Mouse (Mus musculus) limb, embryonic 11.5 days (tissue): ENCODE data around the gene Stk33. TPM values are rescaled to one million over a fixed set of nuclear protein-coding genes. Genes with fewer than 3 reads are reported as not detected.
A peak's percentile ranks its signal among the peaks of the same experiment; 100 is the strongest.

Source experiments
- ATAC-seq: fragments of 200-750 bp; cut with Nextera tagmentation; 2 replicates; pipeline ENCODE4 v1.8.0; 2017; ENCODE audit warnings: low read depth; ENCODE audit not compliant: insufficient number of reproducible peaks, low FRiP score, low TSS enrichment
- DNase-seq: peaks from one replicate; pipeline ENCODE4 v3.0.0-alpha.2; 2015; ENCODE audit warnings: low spot score
- H3K27ac ChIP-seq: fragments of 300-500 bp; sonication (generic); replicated peaks from 2 replicates; pipeline ENCODE4 v1.5.1; 2014; ENCODE audit warnings: low read depth, mild to moderate bottlenecking, low read length
- H3K27me3 ChIP-seq: fragments of 300-500 bp; sonication (generic); 2 replicates; pipeline ENCODE4 v1.6.1; 2014; ENCODE audit warnings: mild to moderate bottlenecking, low read length, mixed read lengths; ENCODE audit not compliant: control insufficient read depth, insufficient read depth
- H3K36me3 ChIP-seq: fragments of 300-500 bp; sonication (generic); 2 replicates; pipeline ENCODE4 v1.6.1; 2014; ENCODE audit warnings: mild to moderate bottlenecking, low read length, moderate library complexity, mixed read lengths; ENCODE audit not compliant: control insufficient read depth, insufficient read depth
- H3K4me1 ChIP-seq: fragments of 300-500 bp; sonication (generic); 2 replicates; pipeline ENCODE4 v1.6.1; 2014; ENCODE audit warnings: low read length, mixed read lengths; ENCODE audit not compliant: control insufficient read depth, insufficient read depth
- H3K4me2 ChIP-seq: fragments of 300-500 bp; sonication (generic); 2 replicates; pipeline ENCODE4 v1.6.1; 2014; ENCODE audit warnings: low read depth, mild to moderate bottlenecking, moderate library complexity; ENCODE audit not compliant: severe bottlenecking
- H3K4me3 ChIP-seq: fragments of 300-500 bp; sonication (generic); 2 replicates; pipeline ENCODE4 v1.5.1; 2014; ENCODE audit warnings: low read depth, low read length
- H3K9ac ChIP-seq: fragments of 300-500 bp; sonication (generic); 2 replicates; pipeline ENCODE4 v1.6.1; 2014; ENCODE audit warnings: mild to moderate bottlenecking, low read length
- H3K9me3 ChIP-seq: fragments of 300-500 bp; sonication (generic); 2 replicates; pipeline ENCODE4 v1.6.1; 2016; ENCODE audit warnings: low read length; ENCODE audit not compliant: control insufficient read depth
- WGBS: fragments of 180-500 bp; shearing (Covaris S2); extraction: QIAGEN DNeasy Blood & Tissue Kit; methylation state at CpG from one replicate; pipeline ENCODE4 v1.1.7; 2014; 5-methylcytosine and 5-hydroxymethylcytosine counted together
- polyA plus RNA-seq: library from polyadenylated mRNA; unstranded; fragments of >200 nt; fragmentation: Nextera tagmentation; extraction: Ambion mirVana; gene quantifications from 2 replicates; pipeline ENCODE4 v1.2.1, GENCODE M21; 2014

The Stk33 gene
- 0.92 and 1.4 TPM in 2 replicates for polyA plus RNA-seq

- H3K36me3 ChIP-seq: no peaks in the 10 kb centered on the region
- 0 out of 2 replicates have a peak, but pooled peaks cover 2% of the 10 kb centered on the region for H3K27me3 ChIP-seq
- H3K4me1 ChIP-seq: no peaks in the 10 kb centered on the region; the same call in 1 of the 2 replicates
- DNase-seq (peak; percentile 82), ATAC-seq (peak; percentile 85)
- peak within 1 kb of the TSS; percentile 62 for H3K9ac ChIP-seq
- H3K4me2 ChIP-seq: peak within 1 kb of the TSS; percentile 84
- H3K27ac ChIP-seq: no peak within 1 kb of the TSS
- WGBS: 1% methylated on average over 62 of the region's 62 CpGs
- H3K9me3 ChIP-seq: no peaks in the 10 kb centered on the region
- H3K4me3 ChIP-seq: peak within 1 kb of the TSS; percentile 44
Measured at GRCm38 (mm10) chr7:109438781-109439591, at the start of gene Stk33. Stk33 (minus strand) TSS chr7:109439081.

GRCm38 (mm10) chr7:109484221-109484620 lies 45.3 kb upstream of the Stk33 start:
- H3K9ac ChIP-seq: no peak overlapping the region
- WGBS: 76% methylated on average over 5 of the region's 5 CpGs
- H3K4me1 ChIP-seq: no peaks in the 10 kb centered on the region
- no peaks in the 10 kb centered on the region for H3K9me3 ChIP-seq
- no peak overlapping the region for H3K4me2 ChIP-seq
- no peaks in the 10 kb centered on the region for H3K36me3 ChIP-seq
- DNase-seq: no peak
- H3K27me3 ChIP-seq: no peaks in the 10 kb centered on the region
- H3K27ac ChIP-seq: no peak overlapping the region
- H3K4me3 ChIP-seq: no peak overlapping the region
- no peak for ATAC-seq

GRCm38 (mm10) chr7:109480765-109481197 lies 41.9 kb upstream of the Stk33 start:
- no peak for ATAC-seq
- no peak overlapping the region for H3K27ac ChIP-seq
- WGBS: 27% methylated on average over 7 of the region's 7 CpGs
- H3K4me1 ChIP-seq: no peaks in the 10 kb centered on the region
- no peak for DNase-seq
- no peaks in the 10 kb centered on the region for H3K9me3 ChIP-seq
- H3K9ac ChIP-seq: no peak overlapping the region
- no peaks in the 10 kb centered on the region for H3K36me3 ChIP-seq
- no peaks in the 10 kb centered on the region for H3K27me3 ChIP-seq
- H3K4me3 ChIP-seq: no peak overlapping the region
- no peak overlapping the region for H3K4me2 ChIP-seq

GRCm38 (mm10) chr7:109477926-109478325 lies 39.0 kb upstream of the Stk33 start:
- WGBS: 79% methylated on average over 3 of the region's 3 CpGs
- Histone ChIP-seq H3K9me3 (no peaks in the 10 kb centered on the region), H3K27ac (no peak overlapping the region), H3K36me3 (no peaks in the 10 kb centered on the region), H3K4me2 (no peak overlapping the region), H3K9ac (no peak overlapping the region), H3K4me1 (no peaks in the 10 kb centered on the region), H3K4me3 (no peak overlapping the region), H3K27me3 (no peaks in the 10 kb centered on the region)
- DNase-seq (no peak), ATAC-seq (no peak)

- H3K36me3 ChIP-seq: no peaks in the 10 kb centered on the region
- no peaks in the 10 kb centered on the region for H3K4me1 ChIP-seq
- no peak overlapping the region for H3K9ac ChIP-seq
- ATAC-seq (no peak), DNase-seq (no peak)
- H3K4me3 ChIP-seq: no peak overlapping the region
- no peaks in the 10 kb centered on the region for H3K9me3 ChIP-seq
- no peak overlapping the region for H3K4me2 ChIP-seq
- no peak overlapping the region for H3K27ac ChIP-seq
- whole genome bisulfite sequencing: 78% methylated on average over 4 of the region's 4 CpGs
- no peaks in the 10 kb centered on the region for H3K27me3 ChIP-seq
Measured at GRCm38 (mm10) chr7:109470700-109471099, 31.8 kb upstream of the Stk33 start.

GRCm38 (mm10) chr7:109468262-109468701 lies 29.4 kb upstream of the Stk33 start:
- Histone ChIP-seq H3K4me2 (no peak overlapping the region), H3K4me3 (no peak overlapping the region), H3K36me3 (no peaks in the 10 kb centered on the region), H3K27me3 (no peaks in the 10 kb centered on the region), H3K4me1 (no peaks in the 10 kb centered on the region), H3K27ac (no peak overlapping the region), H3K9me3 (no peaks in the 10 kb centered on the region), H3K9ac (no peak overlapping the region)
- DNase-seq (no peak), ATAC-seq (no peak)
- 44% methylated on average over 6 of the region's 6 CpGs for WGBS

GRCm38 (mm10) chr7:109467591-109467990 lies 28.7 kb upstream of the Stk33 start:
- no peaks in the 10 kb centered on the region for H3K36me3 ChIP-seq
- H3K27ac ChIP-seq: no peak overlapping the region
- ATAC-seq (no peak), DNase-seq (no peak)
- no peaks in the 10 kb centered on the region for H3K27me3 ChIP-seq
- no peak overlapping the region for H3K4me2 ChIP-seq
- no peak overlapping the region for H3K4me3 ChIP-seq
- H3K4me1 ChIP-seq: no peaks in the 10 kb centered on the region
- 50% methylated on average over 2 of the region's 2 CpGs for WGBS
- no peak overlapping the region for H3K9ac ChIP-seq
- no peaks in the 10 kb centered on the region for H3K9me3 ChIP-seq

- no peak overlapping the region for H3K4me3 ChIP-seq
- DNase-seq: no peak
- H3K27ac ChIP-seq: no peak overlapping the region
- no peaks in the 10 kb centered on the region for H3K36me3 ChIP-seq
- no peak for ATAC-seq
- no peaks in the 10 kb centered on the region for H3K27me3 ChIP-seq
- 92% methylated on average over 8 of the region's 8 CpGs for WGBS
- H3K9me3 ChIP-seq: no peaks in the 10 kb centered on the region
- H3K4me2 ChIP-seq: no peak overlapping the region
- H3K4me1 ChIP-seq: no peaks in the 10 kb centered on the region
- H3K9ac ChIP-seq: no peak overlapping the region
Measured at GRCm38 (mm10) chr7:109460698-109461097, 21.8 kb upstream of the Stk33 start.
